Mouse (Mus musculus): ENCODE measurements around the gene Shcbp1.

DNA sequence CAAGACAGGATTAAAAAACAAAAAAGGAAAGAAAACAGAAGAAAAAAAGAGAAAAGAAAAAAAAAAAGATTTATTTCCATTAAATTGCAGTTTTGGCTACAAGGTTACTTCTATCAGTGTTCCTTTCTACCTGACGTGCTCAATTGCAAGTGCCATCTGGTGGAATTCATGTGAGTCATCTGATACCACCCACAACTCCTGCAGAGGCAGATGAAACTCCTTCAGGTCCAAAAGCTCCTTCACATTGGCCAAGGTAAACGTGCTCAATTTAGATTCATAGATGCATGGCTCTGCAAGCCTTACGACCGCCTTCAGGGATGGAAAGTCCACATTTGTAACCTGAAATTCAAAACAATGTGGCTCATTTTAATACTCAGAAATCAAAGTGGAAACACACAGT, 14.6 kb downstream of the Shcbp1 start:
- TF ChIP-seq EP300 (IDR thresholded peaks at IDR 0.05; ENCODE audit: low read depth) (no peak), CTCF (IDR thresholded peaks at IDR 0.05; ENCODE audit: low read depth) (no peak)

All from liver, postnatal 0 days (tissue).